Mouse (Mus musculus): ENCODE data around the gene Ttc30a2.
"Not testable (repeated sequence)": the region's sequence is repeated elsewhere in the genome, so short reads cannot be mapped to it uniquely, and the experiment has no call there.

DNA sequence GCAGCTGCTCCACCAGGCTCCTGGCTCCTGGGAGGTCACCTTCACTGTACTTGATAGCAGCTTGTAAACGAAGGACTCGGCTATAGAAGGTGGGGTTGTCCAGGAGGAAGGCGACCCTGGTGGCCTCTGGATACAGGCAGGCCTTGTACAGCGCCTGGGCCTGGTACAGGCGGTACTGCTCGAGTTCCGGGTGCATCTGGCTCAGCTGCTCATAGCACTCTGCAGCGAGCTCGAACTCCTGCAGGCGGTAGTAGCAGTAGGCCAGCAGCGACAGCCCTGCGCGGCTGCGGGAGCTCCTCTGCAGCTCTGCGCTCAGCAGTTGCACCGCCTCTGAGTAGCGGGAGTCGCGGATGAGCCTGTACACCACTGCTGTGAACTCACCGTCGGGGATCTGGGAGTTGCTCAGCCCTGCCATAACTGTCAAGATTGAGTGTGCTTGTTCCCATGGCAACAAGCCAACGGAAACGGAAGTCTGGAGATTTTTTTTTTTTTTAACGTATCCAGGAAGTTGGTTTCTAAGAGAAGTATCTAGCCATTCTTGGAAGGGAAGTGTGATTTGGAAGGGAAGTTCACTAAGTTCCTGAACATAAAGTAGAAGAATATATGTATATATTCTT is at the start of gene Ttc30a2:
- not testable (repeated sequence) for TF ChIP-seq CTCF (IDR thresholded peaks at IDR 0.05; ENCODE audit: low read depth, low read length); POLR2A (IDR thresholded peaks at IDR 0.05; ENCODE audit: borderline replicate concordance, low read depth, low read length)

Measured in bone marrow macrophage, adult 2 months (primary cell).